Comparison of ENCODE assay signal across 32 mouse cellular contexts in the genomic region with DNA sequence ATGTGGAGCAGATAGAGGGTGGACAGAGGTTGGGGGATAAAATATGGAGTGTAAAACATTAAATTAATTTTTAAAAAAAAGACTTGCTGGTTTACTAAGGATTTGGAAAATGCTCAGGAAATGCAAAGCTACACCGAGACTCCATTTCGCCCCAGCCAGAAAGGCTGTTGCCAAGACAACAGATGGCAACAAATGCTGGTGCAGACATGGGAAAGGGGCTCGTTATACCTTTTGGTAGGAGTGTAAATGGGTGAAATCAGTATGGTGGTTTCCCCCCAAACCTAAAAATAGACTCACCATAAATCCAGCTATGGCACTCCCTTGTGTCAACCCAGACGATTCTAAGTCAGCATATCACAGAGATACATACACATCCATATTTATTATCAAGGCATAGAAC.
DNase-seq lines count a peak whose midpoint lies in the region; ATAC-seq and TF ChIP-seq lines count a peak whose summit lies in the region.
"Had no signal": no experiment of that assay in that cellular context is flagged by ENCODE, and none has a peak within 500 bp of the region (broad histone marks: within the 10 kb centered on the region; RNA-seq: fewer than 3 reads in every experiment).

No protein-coding gene starts in this region.

- peak; percentile 45 for DNase-seq in forebrain, postnatal 0 days
- DNase-seq in forebrain, embryonic 11.5 days (ENCODE audit: low spot score): no peak
- DNase-seq in brain, embryonic 14.5 days (ENCODE audit: low read depth): peak; percentile 56
- DNase-seq in thymus, adult 2 months: no peak
- DNase-seq: adrenal gland, postnatal 10 days; adrenal gland, postnatal 36 days; B cell, adult 2 months; cerebellum, adult 18-20 months; cerebellum, adult 9-11 months; cerebellum, postnatal 36 days; embryo, embryonic 11 days; gastrocnemius, postnatal 10 days; gastrocnemius, postnatal 36 days; heart, adult 2 months; heart, postnatal 14 days; heart, postnatal 4 days; kidney, adult 18-20 months; kidney, adult 9 months had no signal

- peak; percentile 45; the same call in 1 of the 2 replicates for ATAC-seq in forebrain, embryonic 13.5 days
- no peak for ATAC-seq in forebrain, embryonic 12.5 days (ENCODE audit: low FRiP score)
- ATAC-seq in forebrain, postnatal 0 days: no peak
- no peak for ATAC-seq in forebrain, embryonic 11.5 days (replicated peaks; ENCODE audit: low FRiP score)
- ATAC-seq: hindbrain, postnatal 0 days; inflammation-experienced regulatory T-cells, adult 6 months; intestine, embryonic 16.5 days; Patski had no signal

- 60% methylated on average over 4 of the region's 4 CpGs for WGBS in forebrain, embryonic 13.5 days
- WGBS in forebrain, embryonic 12.5 days: 74% methylated on average over 4 of the region's 4 CpGs
- 41% methylated on average over 4 of the region's 4 CpGs for WGBS in forebrain, postnatal 0 days
- 75% methylated on average over 4 of the region's 4 CpGs for WGBS in forebrain, embryonic 11.5 days
- WGBS in thymus, adult 2 months: 80% methylated on average over 4 of the region's 4 CpGs

- H3K27ac ChIP-seq in forebrain, embryonic 13.5 days: no peak overlapping the region
- H3K27ac ChIP-seq in forebrain, embryonic 12.5 days: no peak overlapping the region
- H3K27ac ChIP-seq in forebrain, postnatal 0 days (ENCODE audit: low read depth, low read length): no peak overlapping the region
- H3K27ac ChIP-seq in forebrain, embryonic 11.5 days (ENCODE audit: low read depth, low read length): no peak overlapping the region
- no peak overlapping the region for H3K27ac ChIP-seq in thymus, adult 2 months (ENCODE audit: control insufficient read depth, insufficient read depth, low read length)
- H3K27ac ChIP-seq: embryonic facial prominence, embryonic 10.5 days; embryonic facial prominence, embryonic 13.5 days; heart, adult 2 months; heart, embryonic 10.5 days; heart, embryonic 13.5 days; hindbrain, embryonic 14.5 days; hindbrain, postnatal 0 days had no signal

- H3K4me2 ChIP-seq in forebrain, embryonic 13.5 days: no peak overlapping the region
- no peak overlapping the region for H3K4me2 ChIP-seq in forebrain, embryonic 12.5 days
- no peak overlapping the region for H3K4me2 ChIP-seq in forebrain, postnatal 0 days (ENCODE audit: low read depth)
- H3K4me2 ChIP-seq in forebrain, embryonic 11.5 days (ENCODE audit: low read depth, low read length, severe bottlenecking): no peak overlapping the region
- H3K4me2 ChIP-seq: embryonic facial prominence, embryonic 13.5 days; heart, embryonic 13.5 days; hindbrain, embryonic 14.5 days had no signal

- H3K27me3 ChIP-seq in forebrain, embryonic 13.5 days: no peaks in the 10 kb centered on the region
- H3K27me3 ChIP-seq in forebrain, embryonic 12.5 days: no peaks in the 10 kb centered on the region
- H3K27me3 ChIP-seq in forebrain, postnatal 0 days (ENCODE audit: insufficient read depth, low read length): no peaks in the 10 kb centered on the region
- no peaks in the 10 kb centered on the region for H3K27me3 ChIP-seq in forebrain, embryonic 11.5 days (ENCODE audit: control insufficient read depth, insufficient read depth, low read length)
- no peaks in the 10 kb centered on the region for H3K27me3 ChIP-seq in thymus, adult 2 months (ENCODE audit: control insufficient read depth, insufficient read depth, low read length)
- H3K27me3 ChIP-seq: CH12.LX; embryonic facial prominence, embryonic 13.5 days; heart, embryonic 13.5 days; Patski had no signal

- H3K4me1 ChIP-seq in forebrain, embryonic 13.5 days: no peaks in the 10 kb centered on the region
- no peaks in the 10 kb centered on the region for H3K4me1 ChIP-seq in forebrain, embryonic 12.5 days
- no peaks in the 10 kb centered on the region for H3K4me1 ChIP-seq in forebrain, postnatal 0 days (ENCODE audit: insufficient read depth)
- H3K4me1 ChIP-seq in forebrain, embryonic 11.5 days (replicated peaks; ENCODE audit: control insufficient read depth, insufficient read depth, low read length): no peaks in the 10 kb centered on the region
- H3K4me1 ChIP-seq in thymus, adult 2 months (replicated peaks; ENCODE audit: control insufficient read depth, insufficient read depth, low read length): no peaks in the 10 kb centered on the region
- H3K4me1 ChIP-seq: embryonic facial prominence, embryonic 10.5 days; embryonic facial prominence, embryonic 13.5 days; heart, embryonic 10.5 days; heart, embryonic 13.5 days had no signal

- no peak overlapping the region for H3K9ac ChIP-seq in forebrain, embryonic 13.5 days
- no peak overlapping the region for H3K9ac ChIP-seq in forebrain, embryonic 12.5 days
- H3K9ac ChIP-seq in forebrain, postnatal 0 days: no peak overlapping the region
- no peak overlapping the region for H3K9ac ChIP-seq in forebrain, embryonic 11.5 days (ENCODE audit: low read length)
- H3K9ac ChIP-seq: embryonic facial prominence, embryonic 13.5 days; heart, embryonic 13.5 days; hindbrain, embryonic 14.5 days had no signal

- no peaks in the 10 kb centered on the region for H3K9me3 ChIP-seq in forebrain, embryonic 13.5 days (replicated peaks)
- H3K9me3 ChIP-seq in forebrain, embryonic 12.5 days: no peaks in the 10 kb centered on the region
- no peaks in the 10 kb centered on the region for H3K9me3 ChIP-seq in forebrain, postnatal 0 days (ENCODE audit: low read length)
- no peaks in the 10 kb centered on the region for H3K9me3 ChIP-seq in forebrain, embryonic 11.5 days (ENCODE audit: control insufficient read depth, low read length)
- H3K9me3 ChIP-seq: embryonic facial prominence, embryonic 10.5 days; embryonic facial prominence, embryonic 13.5 days; G1E; heart, embryonic 10.5 days; heart, embryonic 13.5 days had no signal

- H3K36me3 ChIP-seq in forebrain, embryonic 13.5 days (ENCODE audit: poor library complexity, severe bottlenecking): no peaks in the 10 kb centered on the region
- H3K36me3 ChIP-seq in forebrain, embryonic 12.5 days (replicated peaks): no peaks in the 10 kb centered on the region
- no peaks in the 10 kb centered on the region for H3K36me3 ChIP-seq in forebrain, postnatal 0 days (ENCODE audit: insufficient read depth)
- no peaks in the 10 kb centered on the region for H3K36me3 ChIP-seq in forebrain, embryonic 11.5 days (ENCODE audit: control insufficient read depth, insufficient read depth, low read length)
- no peaks in the 10 kb centered on the region for H3K36me3 ChIP-seq in thymus, adult 2 months (ENCODE audit: control insufficient read depth, insufficient read depth, low read length)
- H3K36me3 ChIP-seq: embryonic facial prominence, embryonic 10.5 days; embryonic facial prominence, embryonic 13.5 days; G1E; heart, embryonic 10.5 days; heart, embryonic 13.5 days had no signal

- H3K4me3 ChIP-seq in forebrain, embryonic 13.5 days: no peak overlapping the region
- H3K4me3 ChIP-seq in forebrain, embryonic 12.5 days (replicated peaks): no peak overlapping the region
- H3K4me3 ChIP-seq in forebrain, postnatal 0 days (ENCODE audit: low read depth, low read length): no peak overlapping the region
- no peak overlapping the region for H3K4me3 ChIP-seq in forebrain, embryonic 11.5 days (ENCODE audit: low read depth, low read length)
- H3K4me3 ChIP-seq in thymus, adult 2 months (ENCODE audit: control insufficient read depth, insufficient read depth, low read length): no peak overlapping the region
- H3K4me3 ChIP-seq: embryonic facial prominence, embryonic 10.5 days; embryonic facial prominence, embryonic 13.5 days; erythroblast, embryonic 14.5 days; heart, adult 2 months; heart, embryonic 10.5 days; heart, embryonic 13.5 days had no signal

- no peak for TF ChIP-seq POLR2A in brain, embryonic 14.5 days (IDR thresholded peaks at IDR 0.05; ENCODE audit: borderline replicate concordance, extremely low read depth, insufficient read depth, insufficient read length, poor library complexity, severe bottlenecking)
- TF ChIP-seq POLR2A in thymus, adult 2 months (IDR thresholded peaks at IDR 0.05; ENCODE audit: control insufficient read depth, extremely low read depth, insufficient read depth, low read length, poor library complexity): no peak

- no peak for TF ChIP-seq CTCF in forebrain, postnatal 0 days (IDR thresholded peaks at IDR 0.05; ENCODE audit: low read depth)
- TF ChIP-seq CTCF in brain, embryonic 14.5 days (IDR thresholded peaks at IDR 0.05; ENCODE audit: borderline replicate concordance, extremely low read depth, insufficient read depth, insufficient read length): no peak
- no peak for TF ChIP-seq CTCF in thymus, adult 2 months (IDR thresholded peaks at IDR 0.05; ENCODE audit: borderline replicate concordance, control insufficient read depth, extremely low read depth, insufficient read depth, low read length, poor library complexity)

Comparison
In these comparisons a context has a peak if more than half of its experiments do, and no peak if none do; other contexts are left out.
1. DNase-seq: peak in forebrain, postnatal 0 days (single experiment) and brain, embryonic 14.5 days (single experiment); none in forebrain, embryonic 11.5 days (single experiment) and thymus, adult 2 months (single experiment).